ENCODE assay signal across 8 mouse cellular contexts in genomic region chr1:180225500-180226220, GRCm38 (mm10). TPM values are rescaled to one million over a fixed set of nuclear protein-coding genes. Genes with fewer than 3 reads are reported as not detected.
A peak's percentile ranks its signal among the peaks of the same experiment; 100 is the strongest.
DNase-seq lines count a peak whose midpoint lies in the region; ATAC-seq and TF ChIP-seq lines count a peak whose summit lies in the region.

No protein-coding gene starts in this region.

- peak overlapping the region; percentile 39; the same call in 1 of the 2 replicates for H3K9ac ChIP-seq in lung, postnatal 0 days (replicated peaks; ENCODE audit: low read depth)

- 13% methylated on average over 21 of the region's 21 CpGs for WGBS in heart, embryonic 10.5 days
- WGBS in lung, postnatal 0 days, result 9% methylated on average over 21 of the region's 21 CpGs
- WGBS in olfactory bulb, adult 2 months, result 17% methylated on average over 21 of the region's 21 CpGs

- ATAC-seq in lung, postnatal 0 days, result peak; percentile 95

- H3K4me3 ChIP-seq in heart, embryonic 10.5 days, result peak overlapping the region; percentile 62
- H3K4me3 ChIP-seq in lung, postnatal 0 days (ENCODE audit: low read depth, low read length), result peak overlapping the region; percentile 37
- H3K4me3 ChIP-seq in olfactory bulb, adult 2 months (ENCODE audit: insufficient read depth, low read depth, low read length), result peak overlapping the region; percentile 33

- TF ChIP-seq POLR2A in olfactory bulb, adult 2 months (IDR thresholded peaks at IDR 0.05; ENCODE audit: insufficient read depth, low read depth, low read length), result no peak

- peaks cover 7% of the 10 kb centered on the region; the same call in 1 of the 2 replicates for H3K27me3 ChIP-seq in heart, embryonic 10.5 days (ENCODE audit: insufficient read depth, poor library complexity, severe bottlenecking)
- H3K27me3 ChIP-seq in lung, postnatal 0 days (replicated peaks; ENCODE audit: insufficient read depth, low read length), result no peaks in the 10 kb centered on the region

- H3K4me1 ChIP-seq in heart, embryonic 10.5 days, result peaks cover 14% of the 10 kb centered on the region
- no peaks in the 10 kb centered on the region for H3K4me1 ChIP-seq in lung, postnatal 0 days (ENCODE audit: insufficient read depth, low read depth, low read length)
- peaks cover 5% of the 10 kb centered on the region for H3K4me1 ChIP-seq in olfactory bulb, adult 2 months (ENCODE audit: control insufficient read depth, insufficient read depth, low read length)

- peaks cover 16% of the 10 kb centered on the region for H3K36me3 ChIP-seq in heart, embryonic 10.5 days
- H3K36me3 ChIP-seq in lung, postnatal 0 days (ENCODE audit: insufficient read depth, low read length), result no peaks in the 10 kb centered on the region

- H3K9me3 ChIP-seq in heart, embryonic 10.5 days, result no peaks in the 10 kb centered on the region
- no peaks in the 10 kb centered on the region for H3K9me3 ChIP-seq in lung, postnatal 0 days (ENCODE audit: low read length)

- no peak for TF ChIP-seq CTCF in lung, postnatal 0 days (IDR thresholded peaks at IDR 0.05)
- no peak for TF ChIP-seq CTCF in olfactory bulb, adult 2 months (IDR thresholded peaks at IDR 0.05; ENCODE audit: insufficient read depth, low read depth, low read length)

- H3K4me2 ChIP-seq in lung, postnatal 0 days (replicated peaks; ENCODE audit: low read depth, low read length), result peak overlapping the region; percentile 64

- peak; percentile 72 for DNase-seq in urinary bladder, postnatal 14 days (ENCODE audit: low spot score)
- DNase-seq in urinary bladder, adult 2 months (ENCODE audit: low spot score), result no peak
- peak; percentile 75 for DNase-seq in embryo, embryonic 10.5 days (ENCODE audit: low spot score)
- peak; percentile 85 for DNase-seq in heart, embryonic 10.5 days (ENCODE audit: low spot score)
- peak; percentile 77 for DNase-seq in kidney, adult 9 months
- DNase-seq in lung, postnatal 0 days (ENCODE audit: low spot score), result peak; percentile 90
- peak; percentile 51 to 63 for DNase-seq in urinary bladder, postnatal 36 days (ENCODE audit: low spot score in 2 of 2)

- TF ChIP-seq EP300 in lung, postnatal 0 days (IDR thresholded peaks at IDR 0.05), result no peak

- H3K27ac ChIP-seq in heart, embryonic 10.5 days, result peak overlapping the region; percentile 78
- peak overlapping the region; percentile 83 for H3K27ac ChIP-seq in lung, postnatal 0 days (ENCODE audit: low read length)
- H3K27ac ChIP-seq in olfactory bulb, adult 2 months (ENCODE audit: insufficient read depth, low read depth, low read length), result no peak overlapping the region

RNA-seq across cellular contexts. Expression of gene Coq8a, which starts 26.3 kb away (rescaled TPM):
- polyA plus RNA-seq in urinary bladder, adult 2 months (2012; rRNA removed), result 26.5 and 33.8 TPM in 2 replicates
- 4.0 and 8.2 TPM in 2 replicates for polyA plus RNA-seq in heart, embryonic 10.5 days (2016; fragmentation: Nextera tagmentation; extraction: Ambion mirVana)
- 16.4 and 18.6 TPM in 2 replicates for polyA plus RNA-seq in lung, postnatal 0 days (2015; fragmentation: Nextera tagmentation; extraction: Ambion mirVana)
- not detected in 2 replicates for polyA plus RNA-seq in olfactory bulb, adult 2 months (2012; ENCODE audit: insufficient read depth, insufficient read length, low replicate concordance, missing spikeins)

RNA-seq across cellular contexts. Expression of gene Psen2, which starts 37.6 kb away (rescaled TPM):
- polyA plus RNA-seq in urinary bladder, adult 2 months (2012; rRNA removed), result 27.7 and 31.7 TPM in 2 replicates
- 15.6 and 16.4 TPM in 2 replicates for polyA plus RNA-seq in heart, embryonic 10.5 days (2016; fragmentation: Nextera tagmentation; extraction: Ambion mirVana)
- 25.1 and 26.4 TPM in 2 replicates for polyA plus RNA-seq in lung, postnatal 0 days (2015; fragmentation: Nextera tagmentation; extraction: Ambion mirVana)
- not detected in 2 replicates for polyA plus RNA-seq in olfactory bulb, adult 2 months (2012; ENCODE audit: insufficient read depth, insufficient read length, low replicate concordance, missing spikeins)

Comparison
In these comparisons a context has a peak if more than half of its experiments do, and no peak if none do; other contexts are left out.
1. RNA of gene Psen2, which starts 37.6 kb away (polyA plus RNA-seq): 27.7 to 31.7 TPM in urinary bladder, adult 2 months, 25.1 to 26.4 TPM in lung, postnatal 0 days and 15.6 to 16.4 TPM in heart, embryonic 10.5 days; not detected in olfactory bulb, adult 2 months; every median in the first group is over 10 times any median in the second.
2. Peak in every context shown above with its lines, with median percentiles within 50 percentile points of each other: H3K4me3 ChIP-seq.